Mouse (Mus musculus): ENCODE results near the gene Wdr24.

DNA sequence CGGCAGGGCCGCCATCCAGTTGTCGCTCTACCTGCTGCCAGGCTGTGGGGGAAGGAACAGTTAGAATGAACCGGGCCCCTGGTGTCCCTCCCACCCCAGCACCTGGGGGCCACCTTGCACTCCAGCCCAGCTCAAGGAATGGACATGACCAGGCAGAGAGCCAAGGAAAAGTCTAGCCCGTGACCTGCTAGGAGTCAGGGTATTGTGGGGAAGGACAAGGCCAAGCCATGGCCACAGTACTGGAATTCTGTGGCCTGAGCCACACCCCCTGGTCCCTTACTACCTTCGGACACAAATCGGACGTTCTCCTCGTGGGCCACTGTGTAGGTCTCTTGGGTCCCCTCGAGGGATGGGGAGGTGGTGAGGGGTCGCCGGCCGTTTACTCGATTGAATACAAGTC lies 40.9 kb downstream of the Wdr24 start:
- no peak for TF ChIP-seq CTCF (IDR thresholded peaks at IDR 0.05; ENCODE audit: insufficient read depth, low read depth, low read length)
- no peak for TF ChIP-seq POLR2A (IDR thresholded peaks at IDR 0.05; ENCODE audit: insufficient read depth, low read depth, low read length)
